Mouse (Mus musculus): ENCODE measurements around the gene 4933430I17Rik.

The 4933430I17Rik gene

DNA sequence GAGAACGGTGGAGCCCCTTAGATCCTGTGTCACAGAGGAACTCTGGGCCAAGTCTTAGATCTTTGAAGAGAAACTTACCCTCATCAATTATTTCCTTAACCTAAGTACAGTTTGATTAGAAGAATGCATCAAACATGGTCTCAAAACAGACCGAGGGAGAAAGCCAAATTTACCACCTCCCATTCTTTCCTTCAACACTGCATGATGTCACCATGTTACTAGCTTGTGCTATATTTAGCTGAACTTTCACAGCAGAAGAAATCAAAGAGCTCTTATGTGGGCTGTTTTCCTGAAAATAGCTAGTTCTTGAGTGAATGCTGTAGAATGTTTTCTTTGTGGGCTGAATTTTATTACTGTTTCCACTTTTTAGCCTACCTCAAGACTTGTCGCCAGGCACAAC, 32.3 kb downstream of the 4933430I17Rik start:
- DNase-seq = no peak

DNA sequence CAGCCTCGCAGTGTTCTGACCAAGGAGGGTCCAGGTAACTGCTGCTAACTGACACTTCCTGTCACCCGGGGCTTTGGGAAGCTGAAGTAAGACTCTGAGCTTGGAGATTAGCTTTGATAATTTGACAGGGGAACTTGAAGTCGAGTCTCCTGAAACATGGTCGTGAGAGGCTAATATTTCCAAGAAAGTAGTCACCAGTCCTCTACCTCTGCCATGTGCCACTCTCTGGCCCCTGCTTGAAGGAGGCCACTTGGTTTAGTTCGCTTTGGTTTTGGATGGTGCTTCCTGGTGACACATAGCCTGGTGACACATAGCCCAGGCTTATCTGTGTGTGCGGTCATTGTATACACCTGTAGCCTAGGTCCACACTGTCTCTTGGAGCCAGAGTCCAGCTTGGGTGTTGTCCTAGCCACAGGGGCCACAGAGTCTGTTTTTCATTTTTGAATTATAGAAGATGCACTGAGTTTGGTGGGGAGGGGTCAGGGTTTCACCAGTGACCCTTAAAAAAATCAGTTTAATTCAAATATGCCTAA, 34.7 kb downstream of the 4933430I17Rik start, which contains the start of gene Rgs3:
Gene Rgs3 (plus strand): TSS at position 51 of the 533 bp plus-strand sequence.
- no peak for DNase-seq

- DNase-seq = peak; percentile 29 to 69
Observed at GRCm38 (mm10) chr4:62560963-62561629, 35.9 kb downstream of the 4933430I17Rik start.

- no peak for DNase-seq
Observed at GRCm38 (mm10) chr4:62561630-62562001, 36.4 kb downstream of the 4933430I17Rik start.

- no peak for DNase-seq
Observed at GRCm38 (mm10) chr4:62562006-62562405, 36.8 kb downstream of the 4933430I17Rik start.

DNA sequence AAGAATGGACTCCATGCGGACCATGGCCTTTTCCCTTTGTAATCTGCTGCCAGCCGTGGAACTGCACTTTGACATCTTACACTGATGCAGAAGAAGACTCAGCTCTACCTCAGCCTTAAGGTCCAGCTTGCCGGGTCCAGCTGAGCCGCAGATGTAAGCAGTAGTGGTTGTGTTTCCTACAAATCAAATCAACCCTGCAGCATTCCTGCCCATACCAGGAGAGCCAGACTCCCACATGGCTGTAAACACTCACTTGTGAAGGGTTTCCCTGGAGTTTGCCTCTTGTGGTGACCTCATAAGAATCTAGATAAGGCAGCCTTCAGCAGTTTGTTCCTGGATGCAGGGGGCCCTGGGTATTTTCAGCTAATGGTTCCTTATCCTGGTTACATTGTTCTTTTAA, 41.4 kb downstream of the 4933430I17Rik start:
- DNase-seq = no peak

- DNase-seq = no peak
Observed at GRCm38 (mm10) chr4:62567696-62568095, 42.5 kb downstream of the 4933430I17Rik start.

GRCm38 (mm10) chr4:62568359-62568758, 43.2 kb downstream of the 4933430I17Rik start:
- no peak for DNase-seq

DNA sequence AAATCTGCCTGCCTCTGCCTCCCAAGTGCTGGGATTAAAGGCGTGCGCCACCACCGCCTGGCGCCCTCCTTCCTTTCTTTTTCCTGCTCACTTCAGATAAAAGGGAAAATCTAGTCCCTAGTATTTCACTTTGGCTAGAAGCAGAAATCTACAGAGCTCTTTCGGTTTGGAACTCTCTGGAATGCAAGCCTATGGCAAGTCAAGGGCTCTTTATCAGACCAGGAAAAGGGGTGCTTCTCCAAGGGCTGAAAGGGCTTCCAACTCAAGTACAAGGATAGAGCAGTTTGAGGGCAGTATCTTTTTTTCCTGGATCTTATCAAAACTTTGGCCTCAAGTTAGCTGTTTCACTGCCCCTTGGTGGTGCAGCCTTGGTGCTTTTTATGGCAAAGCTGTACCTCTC, 44.4 kb downstream of the 4933430I17Rik start:
- no peak for DNase-seq

- no peak for DNase-seq
Observed at GRCm38 (mm10) chr4:62570029-62570428, 44.9 kb downstream of the 4933430I17Rik start.

DNA sequence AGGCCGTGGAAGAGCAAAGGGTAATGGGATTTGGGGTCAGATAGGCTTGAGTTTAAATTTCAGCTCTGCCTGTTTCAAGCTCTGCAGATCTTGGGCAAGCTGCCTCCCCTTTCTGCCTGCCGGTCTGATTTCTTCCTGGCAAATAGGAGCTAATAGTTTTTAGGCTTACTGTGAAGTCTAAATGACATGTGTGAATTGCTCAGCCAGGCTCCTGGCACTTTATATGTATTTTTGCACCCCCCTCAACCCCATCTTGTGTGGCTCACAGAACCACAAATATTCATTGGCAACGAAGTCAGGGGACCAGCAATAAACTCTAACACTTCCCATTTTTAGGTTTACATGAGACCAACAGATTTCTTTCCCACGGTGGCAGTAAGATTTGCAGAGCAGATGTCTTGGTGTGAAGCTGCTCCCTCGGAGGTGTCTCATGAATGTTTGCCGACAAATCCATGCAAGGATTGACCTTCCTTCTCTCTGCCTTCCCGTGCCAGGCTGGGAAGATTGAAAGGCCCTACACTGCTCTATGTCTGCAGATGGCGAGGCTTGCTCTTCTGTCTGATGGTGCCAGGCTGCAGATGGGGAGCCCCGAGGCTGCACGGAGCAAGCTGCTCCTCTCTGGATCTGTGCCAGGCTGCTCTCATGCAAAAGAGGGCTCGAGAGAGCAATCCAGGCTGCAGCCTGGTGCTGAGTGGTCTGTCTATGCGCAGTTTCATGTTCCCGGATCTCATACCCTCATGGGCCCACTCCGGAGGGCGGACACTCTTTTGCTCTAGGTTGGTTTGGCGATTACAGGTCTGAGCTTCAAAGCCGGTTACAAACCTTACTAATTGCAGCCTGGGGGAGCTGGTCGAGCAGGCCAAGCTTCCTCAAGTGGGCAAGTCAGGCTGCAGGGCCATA, 57.4 kb downstream of the 4933430I17Rik start:
- DNase-seq = peak in 1 of 2 experiments; percentile 14

GRCm38 (mm10) chr4:62583265-62584092, 58.3 kb downstream of the 4933430I17Rik start:
- peak; percentile 44 to 48 for DNase-seq

GRCm38 (mm10) chr4:62587067-62587466, 61.9 kb downstream of the 4933430I17Rik start:
- no peak for DNase-seq

GRCm38 (mm10) chr4:62590878-62591277, 65.7 kb downstream of the 4933430I17Rik start:
- DNase-seq = no peak

DNA sequence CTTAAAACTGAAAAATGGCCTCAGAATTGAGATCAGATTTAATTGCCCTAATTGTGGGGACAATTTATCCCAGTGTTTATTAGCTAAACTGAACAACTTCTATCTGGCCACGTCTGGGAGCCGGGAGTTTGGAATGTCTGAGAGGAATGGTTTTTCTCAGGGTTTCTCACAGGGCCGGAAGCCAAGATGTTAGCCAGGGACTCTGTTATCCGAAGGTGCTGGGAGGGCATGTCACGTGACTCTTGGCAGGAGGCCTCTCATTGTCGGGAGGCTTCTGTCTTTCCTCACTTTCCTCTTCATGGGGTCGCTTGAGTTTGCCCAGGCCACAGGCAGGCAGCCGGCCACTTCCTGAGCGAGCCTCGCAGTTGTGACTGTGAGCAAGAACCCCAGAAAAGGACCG, 66.2 kb downstream of the 4933430I17Rik start:
- DNase-seq = peak in 1 of 2 experiments; percentile 14

DNA sequence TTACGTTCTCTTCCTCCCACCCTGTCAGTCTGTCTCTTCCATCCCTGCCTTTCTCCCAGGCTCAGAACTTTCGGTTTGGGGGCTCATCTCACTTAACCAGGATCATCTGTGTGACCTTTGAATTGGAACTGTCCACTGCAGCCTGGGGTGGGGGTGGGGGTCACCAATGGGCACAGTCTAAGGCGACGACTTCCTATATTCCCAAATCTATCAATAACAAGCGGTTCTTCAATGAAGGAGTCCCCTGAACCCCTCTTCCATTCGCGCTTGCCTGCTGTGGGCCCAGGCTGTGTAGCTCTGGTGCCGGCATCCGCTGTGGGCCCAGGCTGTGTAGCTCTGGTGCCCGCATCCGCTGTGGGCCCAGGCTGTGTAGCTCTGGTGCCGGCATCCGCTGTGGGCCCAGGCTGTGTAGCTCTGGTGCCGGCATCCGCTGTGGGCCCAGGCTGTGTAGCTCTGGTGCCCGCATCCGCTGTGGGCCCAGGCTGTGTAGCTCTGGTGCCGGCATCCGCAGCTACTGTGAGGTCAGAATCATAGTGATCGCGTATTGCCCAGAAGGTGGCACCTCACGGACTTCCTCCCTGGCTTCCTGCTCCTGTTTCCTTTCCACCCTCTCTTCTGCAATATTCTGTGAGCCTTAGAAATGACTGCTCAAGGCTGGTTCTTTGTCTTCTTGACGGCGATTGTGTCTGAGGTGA, 68.5 kb downstream of the 4933430I17Rik start:
- peak; percentile 54 to 66 for DNase-seq

- DNase-seq = no peak
Observed at GRCm38 (mm10) chr4:62594442-62594841, 69.3 kb downstream of the 4933430I17Rik start.

- no peak for DNase-seq
Observed at GRCm38 (mm10) chr4:62596051-62596450, 70.9 kb downstream of the 4933430I17Rik start.
